Mouse (Mus musculus) stomach, postnatal 0 days (tissue): Measurements from ENCODE around the gene Clec2l.
A peak's percentile ranks its signal among the peaks of the same experiment; 100 is the strongest.

Experiments used
- CTCF ChIP-seq: IDR thresholded peaks from 2 replicates; pipeline ENCODE4 v1.5.1; 2016; ENCODE audit warnings: antibody characterized with exemption, low read depth, mild to moderate bottlenecking, moderate library complexity
- EP300 ChIP-seq: optimal IDR thresholded peaks from 2 replicates; pipeline ENCODE3; 2016; ENCODE audit warnings: antibody characterized with exemption

DNA sequence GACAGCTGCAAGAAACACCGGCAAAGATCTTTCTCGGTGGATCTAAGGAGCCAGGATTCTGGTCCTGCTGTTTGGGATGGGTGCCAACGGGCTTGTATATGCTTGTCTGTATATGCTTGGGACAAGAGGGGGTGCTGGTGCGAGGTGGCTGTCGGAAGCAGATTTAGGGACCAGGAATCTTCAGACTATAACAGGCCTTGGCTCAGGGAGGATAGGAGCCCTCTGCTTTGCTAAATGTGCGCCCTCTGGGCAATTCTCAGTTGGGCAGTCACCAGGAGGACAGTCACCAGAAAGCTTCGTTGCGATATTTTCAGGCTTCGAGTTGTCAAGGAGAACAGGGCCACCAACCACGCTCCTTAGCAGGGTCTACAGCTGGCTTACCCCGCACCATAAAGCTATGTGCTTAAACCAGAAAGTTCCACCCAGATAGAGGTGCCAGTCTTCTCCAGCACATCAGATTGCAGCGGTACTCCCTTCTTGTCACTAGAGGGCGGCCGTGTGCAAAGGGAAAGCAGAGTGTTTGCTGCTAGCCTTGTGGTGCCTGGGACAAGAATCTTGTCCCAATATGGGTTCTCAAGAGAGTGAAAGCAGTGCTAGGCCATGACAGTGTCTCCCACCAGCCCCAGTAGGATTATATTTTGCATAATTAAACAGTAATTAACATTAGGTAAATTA lies 12.5 kb upstream of the Clec2l start:
- TF ChIP-seq CTCF (peak; percentile 98), EP300 (no peak)
